Mouse (Mus musculus) fat pad, adult 2 months (tissue): ENCODE data around the gene Limk2.

Source experiments
- DNase-seq: peaks from one replicate; pipeline ENCODE4 v3.0.0-alpha.2; 2011; ENCODE audit warnings: low read depth, low spot score; ENCODE audit errors: extremely low read depth

Gene Limk2

GRCm38 (mm10) chr11:3302385-3302784 lies 106.6 kb downstream of the Limk2 start:
- DNase-seq: no peak

GRCm38 (mm10) chr11:3301075-3301474 lies 107.9 kb downstream of the Limk2 start:
- DNase-seq: no peak

- DNase-seq: no peak
Measured at GRCm38 (mm10) chr11:3298813-3299185, 110.2 kb downstream of the Limk2 start.

- no peak for DNase-seq
Measured at GRCm38 (mm10) chr11:3297871-3298812, 110.8 kb downstream of the Limk2 start.

GRCm38 (mm10) chr11:3296056-3296455 lies 112.9 kb downstream of the Limk2 start:
- no peak for DNase-seq

GRCm38 (mm10) chr11:3294641-3295040 lies 114.3 kb downstream of the Limk2 start:
- DNase-seq: no peak
